Mouse (Mus musculus) urinary bladder, postnatal 14 days (tissue): ENCODE measurements around the gene Smyd4.
A peak's percentile ranks its signal among the peaks of the same experiment; 100 is the strongest.

Experiments
- DNase-seq: peaks from one replicate; pipeline ENCODE4 v3.0.0; 2021; ENCODE audit warnings: low spot score

Gene Smyd4

GRCm38 (mm10) chr11:75452812-75453557 lies 104.8 kb downstream of the Smyd4 start:
- DNase-seq = no peak

DNA sequence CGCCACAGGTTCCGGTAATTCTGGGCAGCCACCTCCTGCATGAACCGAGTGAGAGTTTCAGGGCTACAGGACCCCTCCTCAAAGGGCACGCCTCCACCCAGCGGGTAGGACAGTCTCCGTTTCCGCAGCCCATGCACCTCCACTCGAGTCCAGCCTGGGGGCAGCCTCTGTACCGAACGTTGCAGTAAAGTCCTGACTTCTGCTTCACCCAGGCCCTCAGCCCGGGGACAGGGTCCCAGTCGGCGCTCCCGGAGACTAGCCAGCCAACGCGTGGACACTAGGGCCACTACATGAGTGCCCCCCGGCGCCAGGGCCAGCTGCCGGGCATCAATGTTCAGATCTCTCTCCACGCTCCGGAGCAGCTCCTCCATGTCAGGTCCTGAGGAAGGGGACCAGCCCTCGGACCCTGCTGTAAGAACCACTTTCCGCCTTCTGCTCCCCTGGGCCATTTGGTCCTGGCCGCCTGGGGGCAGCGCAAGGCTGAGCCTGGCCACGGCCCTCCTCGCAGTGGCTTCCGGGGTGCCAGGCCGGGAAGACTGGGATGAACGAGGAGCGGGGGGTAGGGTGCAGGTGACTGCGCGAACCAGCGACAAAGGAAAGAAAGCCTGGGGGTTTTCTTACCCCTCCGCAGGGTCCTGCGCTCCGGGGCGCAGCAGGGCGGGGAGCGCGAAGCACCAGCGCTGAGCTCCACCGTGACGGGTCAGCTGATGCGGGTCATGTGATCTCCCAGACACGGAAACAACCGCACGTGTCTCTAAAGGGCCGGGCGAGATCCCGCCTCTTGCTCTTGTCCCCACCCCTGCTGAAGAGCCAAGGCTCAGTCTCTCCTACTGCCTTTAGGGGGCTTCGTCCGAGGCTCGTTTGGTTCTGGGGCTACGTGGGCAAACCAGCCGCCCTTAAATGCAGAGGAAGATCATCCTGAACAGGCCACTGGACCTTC lies 106.0 kb downstream of the Smyd4 start, which contains the start of gene Wdr81:
Gene Wdr81, minus strand, starts transcription at position 727 of the 940 bp plus-strand sequence.
- peak; percentile 90 for DNase-seq
